Comparison of ENCODE assay signal across 7 mouse cellular contexts in the genomic region with DNA sequence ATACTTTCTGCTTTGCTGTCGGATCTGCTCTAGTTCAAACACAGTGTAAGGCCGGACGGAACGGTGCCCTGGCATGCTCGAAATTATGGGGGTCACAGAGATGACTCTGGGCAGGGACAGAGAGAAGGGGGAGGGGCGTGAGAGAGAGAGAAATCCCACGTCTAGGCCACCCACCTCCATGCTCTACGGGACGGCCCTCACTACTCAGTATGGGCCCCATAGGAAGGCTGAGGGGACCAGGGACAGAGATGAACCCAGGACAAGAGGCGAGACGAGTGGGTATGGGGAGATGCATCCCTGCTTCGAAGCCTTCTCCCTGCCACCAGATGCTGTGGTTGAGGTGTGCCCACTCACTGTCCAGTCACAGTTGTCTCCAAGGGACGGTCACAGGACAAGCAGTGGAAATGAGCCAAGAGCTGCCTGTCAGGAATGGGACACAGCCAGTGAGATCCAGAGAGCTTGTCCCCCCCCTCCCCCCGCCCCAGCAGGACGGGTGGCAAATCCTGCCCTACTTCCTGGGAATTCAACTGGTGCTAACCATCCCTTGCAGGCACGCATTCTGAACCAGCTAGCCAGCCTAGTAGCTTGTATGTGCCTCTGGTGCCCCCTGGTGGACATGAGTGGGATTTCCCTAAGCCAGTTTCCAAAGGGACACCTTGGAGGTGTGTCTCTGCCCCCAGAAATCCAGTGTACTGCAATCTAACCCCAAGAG. TPM values are rescaled to one million over a fixed set of nuclear protein-coding genes. Genes with fewer than 3 reads are reported as not detected.
DNase-seq lines count a peak whose midpoint lies in the region; ATAC-seq and TF ChIP-seq lines count a peak whose summit lies in the region.

No protein-coding gene starts in this region.

- peaks cover 23% of the 10 kb centered on the region for H3K27me3 ChIP-seq in embryonic facial prominence, embryonic 12.5 days
- H3K27me3 ChIP-seq in limb, embryonic 12.5 days = peaks cover 22% of the 10 kb centered on the region
- peaks cover 10% of the 10 kb centered on the region for H3K27me3 ChIP-seq in midbrain, embryonic 15.5 days (replicated peaks)
- H3K27me3 ChIP-seq in spleen, adult 2 months (ENCODE audit: control insufficient read depth, insufficient read depth, low read length) = no peaks in the 10 kb centered on the region

- no peak overlapping the region for H3K9ac ChIP-seq in embryonic facial prominence, embryonic 12.5 days
- H3K9ac ChIP-seq in limb, embryonic 12.5 days (replicated peaks) = no peak overlapping the region
- no peak overlapping the region for H3K9ac ChIP-seq in midbrain, embryonic 15.5 days

- no peak overlapping the region; the same call in 1 of the 2 replicates for H3K4me2 ChIP-seq in embryonic facial prominence, embryonic 12.5 days (replicated peaks)
- H3K4me2 ChIP-seq in limb, embryonic 12.5 days = peak overlapping the region; percentile 20
- no peak overlapping the region for H3K4me2 ChIP-seq in midbrain, embryonic 15.5 days

- no peak overlapping the region for H3K27ac ChIP-seq in embryonic facial prominence, embryonic 12.5 days
- no peak overlapping the region for H3K27ac ChIP-seq in limb, embryonic 12.5 days
- H3K27ac ChIP-seq in midbrain, embryonic 15.5 days = no peak overlapping the region
- no peak overlapping the region for H3K27ac ChIP-seq in spleen, adult 2 months (ENCODE audit: insufficient read depth, low read length)

- 0 out of 2 replicates have a peak, but pooled peaks cover 10% of the 10 kb centered on the region for H3K4me1 ChIP-seq in embryonic facial prominence, embryonic 12.5 days
- H3K4me1 ChIP-seq in limb, embryonic 12.5 days (replicated peaks) = peaks cover 18% of the 10 kb centered on the region
- H3K4me1 ChIP-seq in midbrain, embryonic 15.5 days = peaks cover 3% of the 10 kb centered on the region
- peaks cover 3% of the 10 kb centered on the region; the same call in 1 of the 2 replicates for H3K4me1 ChIP-seq in spleen, adult 2 months (ENCODE audit: control insufficient read depth, insufficient read depth, insufficient read length)

- peak; percentile 95; the same call in 1 of the 2 replicates for TF ChIP-seq CTCF in spleen, adult 2 months (IDR thresholded peaks at IDR 0.05; ENCODE audit: extremely low read depth, insufficient read depth, insufficient read length, insufficient replicate concordance)

- 0 out of 2 replicates have a peak, but pooled peaks cover under 1% of the 10 kb centered on the region for H3K36me3 ChIP-seq in embryonic facial prominence, embryonic 12.5 days
- no peaks in the 10 kb centered on the region for H3K36me3 ChIP-seq in limb, embryonic 12.5 days
- H3K36me3 ChIP-seq in midbrain, embryonic 15.5 days (replicated peaks) = no peaks in the 10 kb centered on the region
- no peaks in the 10 kb centered on the region for H3K36me3 ChIP-seq in spleen, adult 2 months (ENCODE audit: control insufficient read depth, insufficient read depth, low read length)

- peak; percentile 95 for DNase-seq in adrenal gland, postnatal 25 days
- peak; percentile 92 for DNase-seq in heart, adult 8-10 months (ENCODE audit: low spot score)
- DNase-seq in kidney, adult 8-10 months = peak; percentile 85 to 96
- peak; percentile 72 to 90 for DNase-seq in spleen, adult 2 months (ENCODE audit: low read depth in 1 of 2, low spot score in 2 of 2)

- 25% methylated on average over 16 of the region's 16 CpGs for WGBS in embryonic facial prominence, embryonic 12.5 days
- 24% methylated on average over 16 of the region's 16 CpGs for WGBS in limb, embryonic 12.5 days
- 27% methylated on average over 16 of the region's 16 CpGs for WGBS in midbrain, embryonic 15.5 days
- WGBS in spleen, adult 2 months = 63% methylated on average over 16 of the region's 16 CpGs

- H3K9me3 ChIP-seq in embryonic facial prominence, embryonic 12.5 days = no peaks in the 10 kb centered on the region
- H3K9me3 ChIP-seq in limb, embryonic 12.5 days = peaks cover 5% of the 10 kb centered on the region; the same call in 1 of the 2 replicates
- H3K9me3 ChIP-seq in midbrain, embryonic 15.5 days = no peaks in the 10 kb centered on the region

- ATAC-seq in embryonic facial prominence, embryonic 12.5 days (ENCODE audit: insufficient number of reproducible peaks, insufficient read depth, low FRiP score, low TSS enrichment) = peak; percentile 23; the same call in 1 of the 2 replicates
- ATAC-seq in limb, embryonic 12.5 days (ENCODE audit: insufficient number of reproducible peaks, insufficient read depth, low FRiP score, low TSS enrichment, low read depth) = peak; percentile 11; the same call in 1 of the 2 replicates
- ATAC-seq in midbrain, embryonic 15.5 days (replicated peaks) = peak; percentile 37

- TF ChIP-seq POLR2A in spleen, adult 2 months (IDR thresholded peaks at IDR 0.05; ENCODE audit: low read depth, low read length) = no peak

- no peak overlapping the region for H3K4me3 ChIP-seq in embryonic facial prominence, embryonic 12.5 days
- no peak overlapping the region for H3K4me3 ChIP-seq in limb, embryonic 12.5 days (replicated peaks)
- no peak overlapping the region for H3K4me3 ChIP-seq in midbrain, embryonic 15.5 days
- no peak overlapping the region for H3K4me3 ChIP-seq in spleen, adult 2 months (ENCODE audit: extremely low read depth, insufficient read depth, insufficient read length)

RNA-seq across cellular contexts. Expression of a gene that starts 11.9 kb away (rescaled TPM):
- 27.9 and 48.4 TPM in 2 replicates for total RNA-seq in adrenal gland, postnatal 25 days (2021)
- polyA plus RNA-seq in embryonic facial prominence, embryonic 12.5 days (2016; fragmentation: Nextera tagmentation; extraction: Ambion mirVana) = 32.3 and 44.1 TPM in 2 replicates
- 10 to 100 TPM; 28.2 to 36.0 (median 32.7) TPM for total RNA-seq in heart, adult 8-10 months (2022)
- polyA plus RNA-seq in limb, embryonic 12.5 days (2016; fragmentation: Nextera tagmentation; extraction: Ambion mirVana) = 36.6 and 48.4 TPM in 2 replicates
- polyA plus RNA-seq in midbrain, embryonic 15.5 days (2015; fragmentation: Nextera tagmentation; extraction: Ambion mirVana) = 40.9 and 44.2 TPM in 2 replicates
- 152 and 245 TPM in 2 replicates for polyA plus RNA-seq in spleen, adult 2 months (2012; rRNA removed)

RNA-seq across cellular contexts. Expression of a gene that starts 20.3 kb away (rescaled TPM):
- not detected in 2 replicates for total RNA-seq in adrenal gland, postnatal 25 days (2021)
- 0.14 and 0.39 TPM in 2 replicates for polyA plus RNA-seq in embryonic facial prominence, embryonic 12.5 days (2016; fragmentation: Nextera tagmentation; extraction: Ambion mirVana)
- total RNA-seq in heart, adult 8-10 months (2022) = under 1 TPM in 1 of 4 experiments, not detected in 3; 0.03 TPM
- polyA plus RNA-seq in limb, embryonic 12.5 days (2016; fragmentation: Nextera tagmentation; extraction: Ambion mirVana) = 0.35 TPM in 2 replicates
- polyA plus RNA-seq in midbrain, embryonic 15.5 days (2015; fragmentation: Nextera tagmentation; extraction: Ambion mirVana) = not detected in 2 replicates
- 0.07 and 0.14 TPM in 2 replicates for polyA plus RNA-seq in spleen, adult 2 months (2012; rRNA removed)

RNA-seq across cellular contexts. Expression of a gene that starts 32.9 kb away (rescaled TPM):
- total RNA-seq in adrenal gland, postnatal 25 days (2021) = 8.5 and 8.9 TPM in 2 replicates
- 27.4 and 33.3 TPM in 2 replicates for polyA plus RNA-seq in embryonic facial prominence, embryonic 12.5 days (2016; fragmentation: Nextera tagmentation; extraction: Ambion mirVana)
- total RNA-seq in heart, adult 8-10 months (2022) = 10 to 100 TPM in 2 of 4 experiments, 1 to 10 TPM in 2; 7.5 to 12.5 (median 9.4) TPM
- polyA plus RNA-seq in limb, embryonic 12.5 days (2016; fragmentation: Nextera tagmentation; extraction: Ambion mirVana) = 25.2 and 26.7 TPM in 2 replicates
- polyA plus RNA-seq in midbrain, embryonic 15.5 days (2015; fragmentation: Nextera tagmentation; extraction: Ambion mirVana) = 66.1 and 68.0 TPM in 2 replicates
- polyA plus RNA-seq in spleen, adult 2 months (2012; rRNA removed) = 10.7 and 16.2 TPM in 2 replicates

RNA-seq across cellular contexts. Expression of a gene that starts 48.2 kb away (rescaled TPM):
- 112 TPM in 2 replicates for total RNA-seq in adrenal gland, postnatal 25 days (2021)
- polyA plus RNA-seq in embryonic facial prominence, embryonic 12.5 days (2016; fragmentation: Nextera tagmentation; extraction: Ambion mirVana) = 197 and 211 TPM in 2 replicates
- 10 to 100 TPM; 24.5 to 29.9 (median 26.0) TPM for total RNA-seq in heart, adult 8-10 months (2022)
- polyA plus RNA-seq in limb, embryonic 12.5 days (2016; fragmentation: Nextera tagmentation; extraction: Ambion mirVana) = 186 and 199 TPM in 2 replicates
- polyA plus RNA-seq in midbrain, embryonic 15.5 days (2015; fragmentation: Nextera tagmentation; extraction: Ambion mirVana) = 199 and 200 TPM in 2 replicates
- polyA plus RNA-seq in spleen, adult 2 months (2012; rRNA removed) = 62.1 and 95.5 TPM in 2 replicates
